Mouse (Mus musculus) ovary, adult 2 months (tissue): ENCODE data around the gene Lrrc61. TPM values are rescaled to one million over a fixed set of nuclear protein-coding genes. Genes with fewer than 3 reads are reported as not detected.

Experiments used
- polyA plus RNA-seq: library from polyadenylated mRNA; depleted of rRNA; stranded (reverse); fragments of >200 nt; gene quantifications from 2 replicates; pipeline ENCODE4 v1.2.3, GENCODE M21; 2012; rRNA removed

The Lrrc61 gene
- polyA plus RNA-seq = 26.5 and 31.4 TPM in 2 replicates

GRCm38 (mm10) chr6:48554280-48555103 is at the start of gene Lrrc61:
Gene Lrrc61, plus strand, starts transcription at chr6:48554796.

GRCm38 (mm10) chr6:48537105-48537954 is 17.3 kb upstream of the Lrrc61 start, which contains the start of gene Atp6v0e2:
Gene Atp6v0e2, plus strand, starts transcription at chr6:48537615.

GRCm38 (mm10) chr6:48572572-48573061 is 18.0 kb downstream of the Lrrc61 start, which contains the start of gene Rarres2:
Gene Rarres2, minus strand, starts transcription at chr6:48572789.

GRCm38 (mm10) chr6:48589194-48589750 is 34.7 kb downstream of the Lrrc61 start, which contains the start of gene Gm45021:
Gene Gm45021, plus strand, starts transcription at chr6:48589610.

GRCm38 (mm10) chr6:48593158-48594042 is 38.8 kb downstream of the Lrrc61 start, which contains the start of the genes Repin1 and Gm44965:
Gene Repin1, plus strand, starts transcription at chr6:48593883.
Gene Gm44965, plus strand, starts transcription at chr6:48593941.

GRCm38 (mm10) chr6:48601271-48602079 is 46.9 kb downstream of the Lrrc61 start, which contains the start of gene Zfp775:
Gene Zfp775, plus strand, starts transcription at chr6:48602063.

Other genes starting within 250 kb of the Lrrc61 start
- 47.3 and 53.7 TPM in 2 replicates for gene Krba1, start 159.2 kb upstream of the Lrrc61 start, polyA plus RNA-seq
- gene Zfp467, start 109.0 kb upstream of the Lrrc61 start, polyA plus RNA-seq = 85.2 and 85.5 TPM in 2 replicates
- gene Sspo, start 106.6 kb upstream of the Lrrc61 start, polyA plus RNA-seq = 7.8 and 8.2 TPM in 2 replicates
- 93.6 and 186 TPM in 2 replicates for gene Atp6v0e2, start 17.2 kb upstream of the Lrrc61 start, polyA plus RNA-seq
- gene Rarres2, start 18.0 kb downstream of the Lrrc61 start, polyA plus RNA-seq = 217 TPM in 2 replicates
- not detected in 2 replicates for gene Gm45021, start 34.8 kb downstream of the Lrrc61 start, polyA plus RNA-seq
- 147 and 149 TPM in 2 replicates for gene Repin1, start 39.1 kb downstream of the Lrrc61 start, polyA plus RNA-seq
- 1.2 TPM in 1 of 2 replicates, not detected in the other for gene Gm44965, start 39.1 kb downstream of the Lrrc61 start, polyA plus RNA-seq
- gene Zfp775, start 47.3 kb downstream of the Lrrc61 start, polyA plus RNA-seq = 14.7 and 16.7 TPM in 2 replicates
- gene AI854703, start 72.0 kb downstream of the Lrrc61 start, polyA plus RNA-seq = 10.9 and 17.7 TPM in 2 replicates
- gene Gimap8, start 92.4 kb downstream of the Lrrc61 start, polyA plus RNA-seq = 1.4 and 1.5 TPM in 2 replicates
- 0.51 and 1.0 TPM in 2 replicates for gene Gimap9, start 121.3 kb downstream of the Lrrc61 start, polyA plus RNA-seq
- 2.6 and 6.6 TPM in 2 replicates for gene Gimap4, start 129.8 kb downstream of the Lrrc61 start, polyA plus RNA-seq
- 3.9 and 4.3 TPM in 2 replicates for gene Gimap6, start 153.4 kb downstream of the Lrrc61 start, polyA plus RNA-seq
- gene Gm28053, start 163.8 kb downstream of the Lrrc61 start, polyA plus RNA-seq = 0.30 TPM in 1 of 2 replicates, not detected in the other
- gene Gimap7, start 163.8 kb downstream of the Lrrc61 start, polyA plus RNA-seq = 0.16 and 0.21 TPM in 2 replicates
- gene Gimap1, start 184.3 kb downstream of the Lrrc61 start, polyA plus RNA-seq = 7.0 and 8.6 TPM in 2 replicates
- 5.8 and 7.7 TPM in 2 replicates for gene Gimap5, start 191.4 kb downstream of the Lrrc61 start, polyA plus RNA-seq
- 1.3 and 1.7 TPM in 2 replicates for gene Gimap3, start 216.1 kb downstream of the Lrrc61 start, polyA plus RNA-seq